Comparison of ENCODE assay signal across 12 mouse cellular contexts in the genomic region with DNA sequence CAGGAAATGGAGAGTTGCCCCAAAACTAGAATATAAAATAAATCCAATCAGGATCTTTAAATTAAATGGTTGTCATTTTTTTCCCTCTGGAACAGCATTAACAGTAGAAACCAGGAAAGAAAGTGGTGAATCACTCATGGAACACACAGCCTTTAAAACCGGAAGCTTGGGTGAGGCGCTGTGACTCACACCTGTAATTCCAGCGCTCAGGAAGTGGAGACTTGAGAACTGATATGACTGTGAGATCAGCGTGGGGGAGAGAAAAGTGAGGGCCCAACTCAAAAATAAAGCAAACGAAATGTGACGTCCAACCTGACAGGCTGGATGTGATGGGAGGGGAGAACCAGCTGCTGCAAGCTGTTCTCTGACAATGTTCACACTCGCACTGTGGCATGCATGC.
"Had no signal": no experiment of that assay in that cellular context is flagged by ENCODE, and none has a peak within 500 bp of the region (broad histone marks: within the 10 kb centered on the region; RNA-seq: fewer than 3 reads in every experiment).

No protein-coding gene starts in this region.

- H3K4me3 ChIP-seq: limb, embryonic 13.5 days; midbrain, embryonic 13.5 days; neural tube, embryonic 12.5 days had no signal

- H3K36me3 ChIP-seq: limb, embryonic 13.5 days; midbrain, embryonic 13.5 days; neural tube, embryonic 12.5 days had no signal

- H3K27me3 ChIP-seq: limb, embryonic 13.5 days; midbrain, embryonic 13.5 days; neural tube, embryonic 12.5 days had no signal

- H3K9ac ChIP-seq: limb, embryonic 13.5 days; liver, embryonic 14.5 days; midbrain, embryonic 13.5 days; neural tube, embryonic 12.5 days had no signal

- H3K27ac ChIP-seq: limb, embryonic 13.5 days; liver, embryonic 14.5 days; midbrain, embryonic 13.5 days; neural tube, embryonic 12.5 days had no signal

- H3K4me2 ChIP-seq: limb, embryonic 13.5 days; midbrain, embryonic 13.5 days; neural tube, embryonic 12.5 days had no signal

- DNase-seq: kidney, adult 18-20 months; kidney, postnatal 10 days; kidney, postnatal 4 days; layer of hippocampus, postnatal 36 days; lung, adult 18-20 months; lung, postnatal 14 days; thymus, postnatal 4 days had no signal

- ATAC-seq: inflammation-experienced regulatory T-cells, adult 6 months; midbrain, embryonic 13.5 days had no signal

- H3K4me1 ChIP-seq: limb, embryonic 13.5 days; midbrain, embryonic 13.5 days; neural tube, embryonic 12.5 days had no signal

- H3K9me3 ChIP-seq: limb, embryonic 13.5 days; midbrain, embryonic 13.5 days; neural tube, embryonic 12.5 days had no signal
